Mouse (Mus musculus) embryonic facial prominence, embryonic 11.5 days (tissue): Measurements from ENCODE around the gene Spc24. TPM values are rescaled to one million over a fixed set of nuclear protein-coding genes. Genes with fewer than 3 reads are reported as not detected.

Experiments
- ATAC-seq: fragments of 200-750 bp; cut with Nextera tagmentation; replicated peaks from 2 replicates; pipeline ENCODE4 v1.8.0; 2017; ENCODE audit warnings: low read depth; ENCODE audit not compliant: insufficient number of reproducible peaks, low FRiP score, low TSS enrichment
- DNase-seq: peaks from one replicate; pipeline ENCODE4 v3.0.0-alpha.2; 2015; ENCODE audit warnings: low spot score
- H3K27ac ChIP-seq: fragments of 300-500 bp; sonication (generic); replicated peaks from 2 replicates; pipeline ENCODE4 v1.5.1; 2014; ENCODE audit warnings: mild to moderate bottlenecking, low read depth, low read length, control low read depth
- H3K27me3 ChIP-seq: fragments of 300-500 bp; sonication (generic); 2 replicates; pipeline ENCODE4 v1.6.1; 2014; ENCODE audit warnings: mild to moderate bottlenecking, low read length, moderate library complexity, mixed read lengths; ENCODE audit not compliant: control insufficient read depth, insufficient read depth
- H3K36me3 ChIP-seq: fragments of 300-500 bp; sonication (generic); replicated peaks from 2 replicates; pipeline ENCODE4 v1.6.1; 2014; ENCODE audit warnings: low read depth, mild to moderate bottlenecking, low read length, moderate library complexity, mixed read lengths; ENCODE audit not compliant: control insufficient read depth, insufficient read depth
- H3K4me1 ChIP-seq: fragments of 300-500 bp; sonication (generic); 2 replicates; pipeline ENCODE4 v1.6.1; 2014; ENCODE audit warnings: low read length, mixed read lengths; ENCODE audit not compliant: control insufficient read depth, insufficient read depth
- H3K4me2 ChIP-seq: fragments of 300-500 bp; sonication (generic); 2 replicates; pipeline ENCODE4 v1.6.1; 2014; ENCODE audit warnings: low read depth, mild to moderate bottlenecking, control low read depth, low read length, moderate library complexity
- H3K4me3 ChIP-seq: fragments of 300-500 bp; sonication (generic); 2 replicates; pipeline ENCODE4 v1.5.1; 2014; ENCODE audit warnings: low read depth, low read length, control low read depth
- H3K9ac ChIP-seq: fragments of 300-500 bp; sonication (generic); replicated peaks from 2 replicates; pipeline ENCODE4 v1.6.1; 2014; ENCODE audit warnings: mild to moderate bottlenecking, control low read depth, low read length
- H3K9me3 ChIP-seq: fragments of 300-500 bp; sonication (generic); replicated peaks from 2 replicates; pipeline ENCODE4 v1.6.1; 2016; ENCODE audit warnings: mild to moderate bottlenecking, low read length, inconsistent platforms, mixed read lengths; ENCODE audit not compliant: control insufficient read depth
- WGBS: fragments of 180-500 bp; shearing (Covaris S2); extraction: QIAGEN DNeasy Blood & Tissue Kit; methylation state at CpG from one replicate; pipeline ENCODE4 v1.1.7; 2014; 5-methylcytosine and 5-hydroxymethylcytosine counted together
- polyA plus RNA-seq: library from polyadenylated mRNA; unstranded; fragments of >200 nt; fragmentation: Nextera tagmentation; extraction: Ambion mirVana; gene quantifications from 2 replicates; pipeline ENCODE4 v1.2.1, GENCODE M21; 2014

The Spc24 gene
- polyA plus RNA-seq, 1 experiment from 2014 or later: 132 TPM

- WGBS: 90% methylated on average over 10 of the region's 10 CpGs
- DNase-seq (no peak), ATAC-seq (no peak)
- Histone ChIP-seq H3K9me3 (no peaks in the 10 kb centered on the region), H3K36me3 (peaks cover 59% of the 10 kb centered on the region), H3K9ac (no peak overlapping the region), H3K4me2 (no peak overlapping the region), H3K27me3 (no peaks in the 10 kb centered on the region), H3K4me3 (no peak overlapping the region), H3K4me1 (no peaks in the 10 kb centered on the region), H3K27ac (no peak overlapping the region)
Observed at GRCm38 (mm10) chr9:21737188-21737587, 22.9 kb downstream of the Spc24 start.

DNA sequence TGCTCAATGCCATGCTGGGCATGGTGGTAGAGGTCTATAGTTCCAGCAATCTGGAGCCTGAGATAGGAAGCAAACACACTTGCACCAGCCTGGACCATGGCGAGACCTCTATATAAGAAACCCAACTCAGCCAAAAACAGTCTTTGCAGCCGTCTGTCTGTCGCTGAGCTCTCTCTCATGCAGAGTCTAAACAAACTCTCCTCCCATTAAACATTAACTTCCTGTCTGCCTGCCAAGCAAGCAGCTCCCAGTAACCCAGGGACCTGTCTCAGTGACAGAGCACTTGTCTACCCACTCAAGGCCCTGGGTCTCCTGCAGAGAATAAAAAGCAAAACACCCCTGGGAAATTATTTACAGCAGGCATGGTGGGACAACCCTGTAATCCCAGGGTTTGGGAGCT lies 23.5 kb downstream of the Spc24 start:
- Histone ChIP-seq H3K27ac (no peak overlapping the region), H3K9me3 (no peaks in the 10 kb centered on the region), H3K9ac (no peak overlapping the region), H3K27me3 (no peaks in the 10 kb centered on the region), H3K4me1 (no peaks in the 10 kb centered on the region), H3K4me2 (no peak overlapping the region), H3K4me3 (no peak overlapping the region), H3K36me3 (peaks cover 53% of the 10 kb centered on the region)
- ATAC-seq (no peak), DNase-seq (no peak)
- whole genome bisulfite sequencing: 88% methylated on average over 3 of the region's 3 CpGs

- H3K4me3 ChIP-seq: no peak overlapping the region
- no peak overlapping the region for H3K9ac ChIP-seq
- DNase-seq (no peak), ATAC-seq (no peak)
- H3K27me3 ChIP-seq: no peaks in the 10 kb centered on the region
- H3K27ac ChIP-seq: no peak overlapping the region
- WGBS: 91% methylated on average over 14 of the region's 14 CpGs
- no peak overlapping the region for H3K4me2 ChIP-seq
- H3K36me3 ChIP-seq: peaks cover 51% of the 10 kb centered on the region
- H3K4me1 ChIP-seq: no peaks in the 10 kb centered on the region
- no peaks in the 10 kb centered on the region for H3K9me3 ChIP-seq
Observed at GRCm38 (mm10) chr9:21735126-21735525, 25.0 kb downstream of the Spc24 start.

DNA sequence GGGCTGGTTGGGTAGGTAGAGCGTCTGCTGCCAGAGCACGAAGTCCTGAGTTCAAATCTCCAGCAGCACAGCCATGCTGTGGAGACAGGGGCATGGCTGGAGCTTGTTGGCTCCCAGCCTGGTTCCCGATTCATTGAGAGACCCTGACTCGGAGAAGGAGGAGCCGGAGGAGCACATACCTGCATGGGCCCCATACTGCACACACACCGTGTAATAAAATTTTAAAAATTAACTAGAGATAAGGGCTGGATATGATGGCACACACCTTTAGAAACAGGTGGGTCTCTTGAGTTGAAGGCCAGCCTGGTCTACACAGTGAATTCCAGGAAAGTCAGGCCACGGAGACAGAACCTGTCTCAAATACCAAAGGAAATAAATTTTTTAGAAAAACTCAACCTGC lies 26.1 kb downstream of the Spc24 start:
- Histone ChIP-seq H3K4me3 (no peak overlapping the region), H3K36me3 (peaks cover 45% of the 10 kb centered on the region), H3K4me2 (no peak overlapping the region), H3K27ac (no peak overlapping the region), H3K27me3 (no peaks in the 10 kb centered on the region), H3K9me3 (no peaks in the 10 kb centered on the region), H3K9ac (no peak overlapping the region), H3K4me1 (no peaks in the 10 kb centered on the region)
- DNase-seq (no peak), ATAC-seq (no peak)
- 98% methylated on average over 7 of the region's 7 CpGs for WGBS

- DNase-seq: no peak
- H3K36me3 ChIP-seq: peaks cover 41% of the 10 kb centered on the region
- H3K4me3 ChIP-seq: no peak overlapping the region
- no peaks in the 10 kb centered on the region for H3K27me3 ChIP-seq
- H3K4me2 ChIP-seq: no peak overlapping the region
- no peak for ATAC-seq
- H3K27ac ChIP-seq: no peak overlapping the region
- H3K4me1 ChIP-seq: no peaks in the 10 kb centered on the region
- H3K9ac ChIP-seq: no peak overlapping the region
- H3K9me3 ChIP-seq: no peaks in the 10 kb centered on the region
- WGBS: 94% methylated on average over 17 of the region's 17 CpGs
Observed at GRCm38 (mm10) chr9:21733446-21733845, 26.7 kb downstream of the Spc24 start.

DNA sequence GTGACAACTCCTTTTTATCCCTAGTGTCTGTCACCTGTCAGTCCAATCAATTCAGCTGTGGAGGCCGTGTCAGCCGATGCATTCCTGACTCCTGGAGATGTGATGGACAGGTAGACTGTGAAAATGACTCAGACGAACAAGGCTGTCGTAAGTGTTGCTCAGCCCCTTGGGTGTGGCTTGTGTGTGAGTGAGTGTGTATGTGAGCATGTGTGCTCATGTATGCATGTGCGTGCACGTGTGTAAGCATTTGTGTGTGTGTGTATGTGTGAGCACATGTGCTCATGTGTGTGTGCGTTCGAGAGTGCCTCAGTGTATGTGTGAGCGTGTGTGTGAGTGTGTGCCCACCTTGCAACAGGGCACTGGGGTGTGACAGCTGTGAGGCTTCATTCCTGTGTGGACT lies 27.8 kb downstream of the Spc24 start:
- ATAC-seq (no peak), DNase-seq (no peak)
- no peak overlapping the region for H3K4me2 ChIP-seq
- H3K27me3 ChIP-seq: no peaks in the 10 kb centered on the region
- no peaks in the 10 kb centered on the region; the same call in 1 of the 2 replicates for H3K4me1 ChIP-seq
- no peak overlapping the region for H3K9ac ChIP-seq
- H3K36me3 ChIP-seq: peaks cover 31% of the 10 kb centered on the region
- H3K27ac ChIP-seq: no peak overlapping the region
- H3K9me3 ChIP-seq: no peaks in the 10 kb centered on the region
- 94% methylated on average over 9 of the region's 9 CpGs for WGBS
- no peak overlapping the region for H3K4me3 ChIP-seq

DNA sequence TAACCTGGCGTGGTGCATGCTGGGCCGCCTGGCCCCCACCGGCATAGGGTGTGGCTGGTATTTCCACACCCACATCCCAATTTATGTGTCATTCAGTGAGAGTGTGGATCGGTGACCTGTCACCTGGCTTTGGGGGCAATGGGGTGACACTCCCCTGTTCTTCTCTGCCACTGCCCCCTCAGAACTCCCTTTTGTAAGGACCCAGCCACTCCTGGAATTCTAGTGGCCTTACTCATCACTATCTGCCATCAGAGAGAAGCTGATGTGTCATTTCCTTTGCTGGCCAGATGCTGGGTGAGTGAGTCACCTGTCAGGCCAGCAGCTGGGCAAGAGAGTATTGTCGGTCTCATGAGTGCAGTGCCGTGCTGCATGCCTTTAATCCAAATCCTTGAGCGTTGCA lies 30.8 kb downstream of the Spc24 start:
- Histone ChIP-seq H3K9me3 (no peaks in the 10 kb centered on the region), H3K4me2 (no peak overlapping the region), H3K27me3 (no peaks in the 10 kb centered on the region), H3K4me1 (peaks cover 3% of the 10 kb centered on the region; the same call in 1 of the 2 replicates), H3K27ac (no peak overlapping the region), H3K36me3 (peaks cover 17% of the 10 kb centered on the region), H3K9ac (no peak overlapping the region), H3K4me3 (no peak overlapping the region)
- WGBS: 91% methylated on average over 7 of the region's 7 CpGs
- ATAC-seq (no peak), DNase-seq (no peak)

- no peak for DNase-seq
- no peak overlapping the region for H3K9ac ChIP-seq
- peaks cover 9% of the 10 kb centered on the region for H3K36me3 ChIP-seq
- H3K9me3 ChIP-seq: no peaks in the 10 kb centered on the region
- no peak overlapping the region for H3K4me2 ChIP-seq
- ATAC-seq: no peak
- peaks cover 3% of the 10 kb centered on the region; the same call in 1 of the 2 replicates for H3K4me1 ChIP-seq
- H3K27me3 ChIP-seq: no peaks in the 10 kb centered on the region
- no peak overlapping the region for H3K4me3 ChIP-seq
- WGBS: 89% methylated on average over 10 of the region's 10 CpGs
- no peak overlapping the region for H3K27ac ChIP-seq
Observed at GRCm38 (mm10) chr9:21728261-21728832, 31.8 kb downstream of the Spc24 start.
